In the genomic region with DNA sequence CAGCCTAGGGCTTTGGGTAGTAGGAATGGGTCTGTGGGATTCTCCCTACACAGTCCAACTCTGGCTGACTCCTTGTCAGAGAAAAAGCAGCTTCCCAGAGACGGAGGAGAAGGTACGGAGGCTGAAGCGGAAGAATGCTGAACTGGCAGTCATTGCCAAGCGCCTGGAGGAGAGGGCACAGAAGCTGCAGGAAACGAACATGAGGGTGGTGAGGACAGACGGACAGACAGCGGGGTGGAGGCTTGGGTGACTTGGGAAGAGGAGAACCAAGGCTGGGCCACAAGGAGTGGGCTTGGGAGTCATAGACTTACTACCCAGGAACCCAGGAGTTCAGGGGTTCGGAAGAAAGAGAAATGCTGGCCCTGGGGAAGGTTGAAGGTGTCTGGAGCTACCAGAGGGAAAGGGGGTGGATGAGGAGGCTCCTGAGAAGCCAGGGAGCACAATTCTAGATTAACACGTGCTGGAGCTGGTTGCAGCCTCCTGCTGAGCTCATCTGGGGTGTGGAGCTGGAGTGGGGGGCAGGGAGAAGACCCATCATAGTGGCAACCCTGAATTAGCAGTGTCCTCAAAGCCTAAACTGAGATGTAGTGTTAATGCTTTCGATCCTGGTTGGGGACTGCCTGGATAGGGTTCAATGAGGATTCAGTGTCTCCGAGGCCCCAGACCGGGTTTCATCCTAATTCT, we compare ENCODE assay signal across 8 mouse cellular contexts. TPM values are rescaled to one million over a fixed set of nuclear protein-coding genes. Genes with fewer than 3 reads are reported as not detected.
A peak's percentile ranks its signal among the peaks of the same experiment; 100 is the strongest.
DNase-seq lines count a peak whose midpoint lies in the region; ATAC-seq lines count a peak whose summit lies in the region.

No protein-coding gene starts in this region.

- H3K9me3 ChIP-seq in liver, embryonic 13.5 days (replicated peaks), result no peaks in the 10 kb centered on the region
- H3K9me3 ChIP-seq in stomach, embryonic 16.5 days (replicated peaks; ENCODE audit: control insufficient read depth, low read length), result no peaks in the 10 kb centered on the region

- peak; percentile 64 for DNase-seq in cerebellum, adult 11-12 months
- no peak for DNase-seq in cerebellum, postnatal 4 days (ENCODE audit: low spot score in 2 of 2)
- DNase-seq in right cerebral cortex, adult 18-20 months, result peak; percentile 46
- DNase-seq in right cerebral cortex, postnatal 4 days, result no peak
- no peak for DNase-seq in liver, embryonic 13.5 days
- no peak for DNase-seq in urinary bladder, postnatal 36 days (ENCODE audit: low spot score in 2 of 2)
- DNase-seq in urinary bladder, adult 18-20 months (ENCODE audit: low spot score in 2 of 2), result no peak

- WGBS in liver, embryonic 13.5 days (ENCODE audit: insufficient replicate concordance), result 62% methylated on average over 12 of the region's 12 CpGs
- WGBS in stomach, embryonic 16.5 days, result 48% methylated on average over 12 of the region's 12 CpGs

- no peak for ATAC-seq in liver, embryonic 13.5 days (ENCODE audit: low read depth)
- no peak for ATAC-seq in stomach, embryonic 16.5 days (ENCODE audit: insufficient read depth, low FRiP score)

- H3K4me2 ChIP-seq in liver, embryonic 13.5 days, result peak overlapping the region; percentile 72; the same call in 1 of the 2 replicates
- H3K4me2 ChIP-seq in stomach, embryonic 16.5 days (ENCODE audit: low read depth, low read length), result no peak overlapping the region

- H3K27ac ChIP-seq in liver, embryonic 13.5 days, result no peak overlapping the region
- no peak overlapping the region for H3K27ac ChIP-seq in stomach, embryonic 16.5 days (ENCODE audit: low read length)

- 0 out of 2 replicates have a peak overlapping the region, but pooled peaks have one; percentile 5 for H3K9ac ChIP-seq in liver, embryonic 13.5 days
- no peak overlapping the region for H3K9ac ChIP-seq in stomach, embryonic 16.5 days (ENCODE audit: low read length)

- H3K36me3 ChIP-seq in liver, embryonic 13.5 days, result peaks cover 4% of the 10 kb centered on the region; the same call in 1 of the 2 replicates
- no peaks in the 10 kb centered on the region for H3K36me3 ChIP-seq in stomach, embryonic 16.5 days (ENCODE audit: control insufficient read depth, insufficient read depth, low read length)

- no peak overlapping the region for H3K4me3 ChIP-seq in liver, embryonic 13.5 days (replicated peaks)
- H3K4me3 ChIP-seq in stomach, embryonic 16.5 days (replicated peaks; ENCODE audit: low read length), result peak overlapping the region; percentile 52; the same call in 1 of the 2 replicates

- H3K4me1 ChIP-seq in liver, embryonic 13.5 days (replicated peaks), result peaks cover 49% of the 10 kb centered on the region
- H3K4me1 ChIP-seq in stomach, embryonic 16.5 days (ENCODE audit: control insufficient read depth, insufficient read depth, low read length), result peaks cover 12% of the 10 kb centered on the region; the same call in 1 of the 2 replicates

- peaks cover 70% of the 10 kb centered on the region for H3K27me3 ChIP-seq in liver, embryonic 13.5 days
- peaks cover 44% of the 10 kb centered on the region for H3K27me3 ChIP-seq in stomach, embryonic 16.5 days (ENCODE audit: control insufficient read depth, insufficient read depth, low read length)

RNA-seq across cellular contexts. Expression of gene Tspoap1, which starts 2.5 kb away (rescaled TPM):
- 2.7 and 3.1 TPM in 2 replicates for polyA plus RNA-seq in liver, embryonic 13.5 days (2015; fragmentation: Nextera tagmentation; extraction: Ambion mirVana)
- polyA plus RNA-seq in stomach, embryonic 16.5 days (2015; fragmentation: Nextera tagmentation; extraction: Ambion mirVana), result 1.5 and 1.7 TPM in 2 replicates

RNA-seq across cellular contexts. Expression of gene Supt4a, which starts 25.5 kb away (rescaled TPM):
- 219 and 233 TPM in 2 replicates for polyA plus RNA-seq in liver, embryonic 13.5 days (2015; fragmentation: Nextera tagmentation; extraction: Ambion mirVana)
- polyA plus RNA-seq in stomach, embryonic 16.5 days (2015; fragmentation: Nextera tagmentation; extraction: Ambion mirVana), result 116 and 119 TPM in 2 replicates

RNA-seq across cellular contexts. Expression of gene Mpo, which starts 30.5 kb away (rescaled TPM):
- 276 and 298 TPM in 2 replicates for polyA plus RNA-seq in liver, embryonic 13.5 days (2015; fragmentation: Nextera tagmentation; extraction: Ambion mirVana)
- 17.4 and 19.0 TPM in 2 replicates for polyA plus RNA-seq in stomach, embryonic 16.5 days (2015; fragmentation: Nextera tagmentation; extraction: Ambion mirVana)

Comparison
In these comparisons a context has a peak if more than half of its experiments do, and no peak if none do; other contexts are left out.
1. DNase-seq: peak in cerebellum, adult 11-12 months (single experiment) and right cerebral cortex, adult 18-20 months (single experiment); none in cerebellum, postnatal 4 days (0 of 2), right cerebral cortex, postnatal 4 days (single experiment), liver, embryonic 13.5 days (single experiment), urinary bladder, postnatal 36 days (0 of 2) and urinary bladder, adult 18-20 months (0 of 2).
2. RNA of gene Mpo, which starts 30.5 kb away (polyA plus RNA-seq): 276 to 298 TPM in liver, embryonic 13.5 days; 17.4 to 19.0 TPM in stomach, embryonic 16.5 days; every median in the first group is over 10 times any median in the second.